Mouse (Mus musculus): ENCODE data around the gene Ckb.

DNA sequence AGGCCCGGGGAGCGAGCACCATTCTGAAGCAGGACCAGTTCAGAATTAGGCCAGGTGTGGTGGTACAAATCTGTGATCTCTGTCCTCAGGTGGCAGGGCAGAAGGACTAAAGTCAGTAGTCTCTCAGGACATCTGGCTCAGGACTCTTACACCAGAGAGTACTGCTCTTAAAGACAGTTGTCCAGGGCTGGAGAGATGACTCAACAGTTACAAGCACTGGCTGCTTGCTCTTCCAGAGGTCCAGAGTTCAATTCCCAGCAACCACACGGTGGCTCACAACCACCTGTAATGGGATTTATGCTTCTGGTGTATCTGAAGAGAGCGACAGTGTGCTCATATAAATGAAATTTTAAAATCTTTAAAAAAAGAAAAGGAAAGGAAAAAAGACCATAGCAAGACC lies 12.8 kb downstream of the Ckb start:
- no peak for TF ChIP-seq CTCF (IDR thresholded peaks at IDR 0.05; ENCODE audit: low read depth)
- no peak for TF ChIP-seq EP300 (IDR thresholded peaks at IDR 0.05; ENCODE audit: low read depth)

Data from liver, embryonic 14.5 days (tissue).